Mouse (Mus musculus) cerebellum, adult 2 months (tissue): Measurements from ENCODE around the gene Ugdh.

Experiments
- CTCF ChIP-seq: fragments of 200-500 bp; IDR thresholded peaks from 2 replicates; pipeline ENCODE4 v1.5.1; 2011; ENCODE audit warnings: low read depth, mild to moderate bottlenecking, control low read depth, low read length, moderate library complexity, borderline replicate concordance; ENCODE audit not compliant: insufficient read depth
- POLR2A ChIP-seq: fragments of 200-500 bp; IDR thresholded peaks from 2 replicates; pipeline ENCODE4 v1.6.1; 2011; ENCODE audit warnings: low read length, control low read depth, borderline replicate concordance; ENCODE audit not compliant: insufficient read depth

DNA sequence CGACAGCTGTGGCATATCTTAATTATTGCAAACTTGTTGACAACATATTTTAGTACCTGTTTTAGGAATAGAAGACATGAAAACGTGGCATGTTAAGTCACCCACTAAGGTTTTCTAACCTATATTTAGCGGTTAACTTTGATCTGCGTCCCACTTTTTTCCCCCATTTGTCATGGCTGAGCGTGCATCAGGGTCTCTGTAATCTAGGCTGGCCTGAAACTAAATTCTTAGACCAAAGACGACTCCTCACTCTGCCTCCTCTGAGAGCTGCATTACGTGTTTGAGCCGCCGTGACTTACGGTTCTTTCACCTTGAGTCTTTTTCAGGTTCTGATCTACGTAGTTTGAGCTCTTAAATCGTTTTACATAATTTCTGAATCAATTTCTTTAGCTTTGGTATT lies 44.0 kb downstream of the Ugdh start:
- no peak for TF ChIP-seq POLR2A
- TF ChIP-seq CTCF: no peak
